Mouse (Mus musculus): ENCODE results near the gene Ctla2a.

DNA sequence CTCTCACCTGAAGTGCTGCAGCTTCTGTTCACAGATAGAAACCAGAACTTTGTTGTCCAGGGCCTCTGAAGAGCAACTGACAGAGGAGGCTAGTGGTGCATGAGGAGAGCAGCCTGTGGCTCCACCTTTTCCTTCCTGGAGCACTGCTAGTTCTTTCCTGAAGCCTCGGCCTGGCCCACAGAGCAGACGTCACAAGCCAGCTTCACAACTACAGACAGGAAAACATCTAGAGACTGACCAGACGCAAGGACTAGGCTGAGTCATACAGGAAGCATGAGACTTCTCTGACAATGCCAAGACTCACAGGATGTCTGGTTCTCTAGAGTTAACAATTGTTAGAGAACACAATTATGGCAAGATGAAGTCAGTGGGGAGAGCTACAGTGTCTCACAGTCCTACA lies 39.1 kb downstream of the Ctla2a start, which contains the start of gene Ctla2b:
- TF ChIP-seq POLR2A (IDR thresholded peaks at IDR 0.05; ENCODE audit: insufficient read depth, low read length) (no peak), CTCF (IDR thresholded peaks at IDR 0.05; ENCODE audit: low read depth, low read length) (no peak), EP300 (IDR thresholded peaks at IDR 0.05; ENCODE audit: insufficient read depth, low read depth, low read length) (no peak)
